Mouse (Mus musculus): ENCODE data around the gene Mpg.

The Mpg gene

GRCm38 (mm10) chr11:32256566-32256965 is 30.3 kb downstream of the Mpg start:
- in situ Hi-C loops (cut with MboI, MseI), result no loop called here

- in situ Hi-C loops (cut with MboI, MseI), result no loop called here
Measured at GRCm38 (mm10) chr11:32262674-32263415, 36.5 kb downstream of the Mpg start.

GRCm38 (mm10) chr11:32265117-32265738 is 38.9 kb downstream of the Mpg start:
- in situ Hi-C loops (cut with MboI, MseI), result no loop called here

- in situ Hi-C loops (cut with MboI, MseI), result no loop called here
Measured at GRCm38 (mm10) chr11:32266194-32266593, 39.9 kb downstream of the Mpg start.

GRCm38 (mm10) chr11:32266776-32267175 is 40.5 kb downstream of the Mpg start:
- in situ Hi-C loops (cut with MboI, MseI), result no loop called here

- in situ Hi-C loops (cut with MboI, MseI), result no loop called here
Measured at GRCm38 (mm10) chr11:32267188-32267884, 41.0 kb downstream of the Mpg start, which contains the start of gene Nprl3. TSS of gene Nprl3 (minus strand) at chr11:32267707.

- in situ Hi-C loops (cut with MboI, MseI), result no loop called here
Measured at GRCm38 (mm10) chr11:32267964-32268363, 41.7 kb downstream of the Mpg start.

GRCm38 (mm10) chr11:32268952-32269351 is 42.6 kb downstream of the Mpg start:
- in situ Hi-C loops (cut with MboI, MseI), result no loop called here

GRCm38 (mm10) chr11:32271178-32271577 is 44.9 kb downstream of the Mpg start:
- in situ Hi-C loops (cut with MboI, MseI), result no loop called here

GRCm38 (mm10) chr11:32276347-32276746 is 50.0 kb downstream of the Mpg start, which contains the start of gene Hba-x:
TSS of gene Hba-x (plus strand) at chr11:32276400.
- in situ Hi-C loops (cut with MboI, MseI), result no loop called here

GRCm38 (mm10) chr11:32277736-32278457 is 51.6 kb downstream of the Mpg start:
- in situ Hi-C loops (cut with MboI, MseI), result no loop called here

- in situ Hi-C loops (cut with MboI, MseI), result no loop called here
Measured at GRCm38 (mm10) chr11:32278458-32278957, 52.2 kb downstream of the Mpg start.

GRCm38 (mm10) chr11:32280646-32281045 is 54.3 kb downstream of the Mpg start:
- in situ Hi-C loops (cut with MboI, MseI), result no loop called here

GRCm38 (mm10) chr11:32281416-32282144 is 55.3 kb downstream of the Mpg start:
- in situ Hi-C loops (cut with MboI, MseI), result no loop called here
